Mouse (Mus musculus) liver, adult 2 months (tissue): Measurements from ENCODE around the gene Ryk.

Source experiments
- CTCF ChIP-seq: fragments of 200-500 bp; IDR thresholded peaks from 2 replicates; pipeline ENCODE4 v1.5.1; 2011; ENCODE audit warnings: low read depth, low read length, control low read depth
- POLR2A ChIP-seq: fragments of 200-500 bp; IDR thresholded peaks from 2 replicates; pipeline ENCODE4 v1.6.1; 2011; ENCODE audit warnings: low read length, control low read depth; ENCODE audit not compliant: insufficient read depth; ENCODE audit errors: extremely low read depth

DNA sequence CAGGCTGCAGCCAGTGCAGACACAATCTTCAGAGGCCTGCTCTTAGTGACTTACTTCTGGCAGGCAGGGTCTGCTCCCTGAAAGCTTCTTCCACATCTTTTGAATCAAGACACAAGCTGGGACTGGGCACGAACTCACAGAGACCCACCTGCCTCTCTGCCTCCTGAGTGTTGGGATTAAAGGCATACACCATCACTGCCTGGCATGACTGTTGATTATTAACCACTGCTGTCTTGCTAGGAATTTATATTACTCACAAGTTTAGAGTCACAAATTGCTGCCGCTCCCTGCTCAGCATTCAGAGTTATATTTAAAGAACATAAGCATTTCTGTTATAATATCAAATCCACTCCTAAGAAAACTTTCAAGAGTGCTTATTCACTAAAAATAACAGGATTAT lies 23.1 kb downstream of the Ryk start:
- TF ChIP-seq CTCF (no peak), POLR2A (no peak)
